Mouse (Mus musculus) embryonic fibroblast, embryonic 13.5 days (primary cell): ENCODE results near the gene Slc25a42.
A peak's percentile ranks its signal among the peaks of the same experiment; 100 is the strongest.

Source experiments
- CTCF ChIP-seq: IDR thresholded peaks from 2 replicates; pipeline ENCODE4 v1.5.1; 2011; ENCODE audit warnings: mild to moderate bottlenecking, control low read depth, low read length, moderate library complexity, borderline replicate concordance; ENCODE audit not compliant: insufficient read depth
- POLR2A ChIP-seq: IDR thresholded peaks from 2 replicates; pipeline ENCODE4 v1.6.1; 2011; ENCODE audit warnings: low read depth, mild to moderate bottlenecking, control low read depth, low read length, moderate library complexity

DNA sequence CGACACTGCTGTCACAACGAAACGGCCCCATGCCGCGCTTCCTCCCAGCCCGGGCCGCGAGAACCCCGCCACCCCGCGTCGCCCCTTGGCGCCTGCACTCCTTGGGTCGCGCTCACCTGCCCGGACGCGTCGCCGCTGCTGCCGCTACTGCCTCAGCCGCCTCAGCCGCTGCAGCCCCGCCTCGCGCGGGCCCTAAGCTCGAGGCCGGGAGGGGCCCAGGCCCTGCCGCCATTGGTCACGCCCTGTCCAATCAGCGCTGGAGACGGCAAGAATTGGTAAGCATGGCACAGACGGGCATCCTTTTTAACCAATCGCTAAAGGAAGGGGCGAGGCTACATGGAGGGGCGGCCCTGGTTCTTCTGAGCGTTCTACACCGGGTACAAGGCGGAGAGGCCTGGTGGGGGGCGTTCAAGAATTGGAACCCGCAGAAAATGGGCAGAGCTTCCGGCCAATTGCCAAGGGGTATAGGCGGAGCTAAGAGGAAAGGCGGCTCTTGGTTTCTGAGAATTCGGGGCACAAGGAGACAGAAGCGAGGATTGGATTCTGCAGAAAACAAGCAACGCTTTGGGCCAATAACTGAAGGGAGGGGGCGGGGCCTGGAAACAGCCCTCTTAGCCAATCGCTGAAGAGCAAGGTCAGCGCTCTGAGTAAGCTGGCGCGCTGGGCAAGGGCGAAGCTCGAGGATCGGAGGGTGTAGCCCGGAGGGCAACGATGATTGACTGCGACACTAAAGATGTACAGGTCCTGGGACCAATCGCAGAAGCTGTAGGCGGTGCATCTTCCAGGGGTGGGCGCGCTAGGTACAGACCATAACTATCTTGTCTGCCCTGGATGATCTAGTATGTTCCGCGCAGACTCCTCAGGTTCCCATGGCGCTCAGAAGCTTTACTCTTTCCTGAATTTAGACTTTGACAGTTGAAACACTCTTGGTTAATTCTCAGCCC lies at the start of gene Slc25a42:
- TF ChIP-seq CTCF (no peak), POLR2A (peak; percentile 85)
